Mouse (Mus musculus): ENCODE data around the gene Irx4. TPM values are rescaled to one million over a fixed set of nuclear protein-coding genes. Genes with fewer than 3 reads are reported as not detected.

The Irx4 gene
- polyA plus RNA-seq, 1 experiment from 2014 or later, result 0.06 TPM

- Histone ChIP-seq H3K9ac (no peak overlapping the region), H3K9me3 (replicated peaks) (no peaks in the 10 kb centered on the region), H3K27ac (no peak overlapping the region), H3K4me3 (no peak overlapping the region), H3K27me3 (replicated peaks) (peaks cover 17% of the 10 kb centered on the region), H3K4me1 (peaks cover 10% of the 10 kb centered on the region), H3K36me3 (no peaks in the 10 kb centered on the region), H3K4me2 (no peak overlapping the region)
- peak; percentile 47 for ATAC-seq
- 52% methylated on average over 6 of the region's 6 CpGs for WGBS (ENCODE audit: insufficient replicate concordance)
Measured at GRCm38 (mm10) chr13:73304729-73305128, 44.5 kb downstream of the Irx4 start.

- peaks cover 4% of the 10 kb centered on the region; the same call in 1 of the 2 replicates for H3K4me1 ChIP-seq
- H3K9me3 ChIP-seq (replicated peaks), result no peaks in the 10 kb centered on the region
- peaks cover 20% of the 10 kb centered on the region for H3K27me3 ChIP-seq (replicated peaks)
- no peak overlapping the region for H3K9ac ChIP-seq
- 60% methylated on average over 8 of the region's 8 CpGs for WGBS (ENCODE audit: insufficient replicate concordance)
- no peak overlapping the region for H3K4me3 ChIP-seq
- H3K27ac ChIP-seq, result no peak overlapping the region
- H3K36me3 ChIP-seq, result no peaks in the 10 kb centered on the region
- ATAC-seq, result no peak
- no peak overlapping the region for H3K4me2 ChIP-seq
Measured at GRCm38 (mm10) chr13:73305398-73306084, 45.3 kb downstream of the Irx4 start.

- no peak for ATAC-seq
- no peak overlapping the region for H3K4me2 ChIP-seq
- WGBS (ENCODE audit: insufficient replicate concordance), result 53% methylated on average over 4 of the region's 4 CpGs
Measured at GRCm38 (mm10) chr13:73306085-73306410, 45.8 kb downstream of the Irx4 start.

GRCm38 (mm10) chr13:73306430-73306829 lies 46.2 kb downstream of the Irx4 start:
- no peak overlapping the region for H3K4me3 ChIP-seq
- no peak overlapping the region for H3K4me2 ChIP-seq
- 58% methylated on average over 4 of the region's 4 CpGs for WGBS (ENCODE audit: insufficient replicate concordance)

More at GRCm38 (mm10) chr13:73306085-73306410, 45.8 kb downstream of the Irx4 start:
- Histone ChIP-seq H3K36me3 (no peaks in the 10 kb centered on the region), H3K4me1 (peaks cover 4% of the 10 kb centered on the region; the same call in 1 of the 2 replicates), H3K9ac (no peak overlapping the region), H3K9me3 (replicated peaks) (no peaks in the 10 kb centered on the region), H3K27me3 (replicated peaks) (peaks cover 20% of the 10 kb centered on the region), H3K4me3 (no peak overlapping the region), H3K27ac (no peak overlapping the region)

GRCm38 (mm10) chr13:73310183-73310929 lies 50.1 kb downstream of the Irx4 start:
- Histone ChIP-seq H3K27ac (no peak overlapping the region), H3K36me3 (no peaks in the 10 kb centered on the region), H3K4me2 (no peak overlapping the region), H3K9me3 (replicated peaks) (no peaks in the 10 kb centered on the region), H3K4me3 (no peak overlapping the region), H3K9ac (no peak overlapping the region), H3K27me3 (replicated peaks) (peaks cover 20% of the 10 kb centered on the region), H3K4me1 (no peaks in the 10 kb centered on the region)
- peak; percentile 59; the same call in 1 of the 2 replicates for ATAC-seq
- 25% methylated on average over 8 of the region's 8 CpGs for WGBS (ENCODE audit: insufficient replicate concordance)

More at GRCm38 (mm10) chr13:73306430-73306829, 46.2 kb downstream of the Irx4 start:
- Histone ChIP-seq H3K4me1 (peaks cover 4% of the 10 kb centered on the region; the same call in 1 of the 2 replicates), H3K36me3 (no peaks in the 10 kb centered on the region), H3K27me3 (replicated peaks) (peaks cover 20% of the 10 kb centered on the region), H3K9me3 (replicated peaks) (no peaks in the 10 kb centered on the region), H3K27ac (no peak overlapping the region), H3K9ac (no peak overlapping the region)
- no peak for ATAC-seq

Other genes starting within 250 kb of the Irx4 start
- gene Mrpl36, start 68.0 kb downstream of the Irx4 start, polyA plus RNA-seq (2016; fragmentation: Nextera tagmentation; extraction: Ambion mirVana), result 142 and 151 TPM in 2 replicates
- gene Ndufs6, start 68.1 kb downstream of the Irx4 start, polyA plus RNA-seq (2016; fragmentation: Nextera tagmentation; extraction: Ambion mirVana), result 300 and 310 TPM in 2 replicates
- 108 and 113 TPM in 2 replicates for gene Lpcat1, start 206.7 kb downstream of the Irx4 start, polyA plus RNA-seq (2016; fragmentation: Nextera tagmentation; extraction: Ambion mirVana)

All from liver, embryonic 12.5 days (tissue).